Mouse (Mus musculus) E14TG2a.4 (cell line): ENCODE measurements around the gene Krtap15.

Source experiments
- H3K27me3 ChIP-seq: 2 replicates; pipeline ENCODE4 v1.6.1; 2014; ENCODE audit warnings: low read length, control low read depth; ENCODE audit not compliant: insufficient read depth
- H3K36me3 ChIP-seq: 2 replicates; pipeline ENCODE4 v1.6.1; 2014; ENCODE audit warnings: low read length, control low read depth; ENCODE audit not compliant: insufficient read depth
- H3K4me1 ChIP-seq: replicated peaks from 2 replicates; pipeline ENCODE4 v1.6.1; 2014; ENCODE audit warnings: low read depth, low read length, control low read depth
- H3K4me3 ChIP-seq: replicated peaks from 2 replicates; pipeline ENCODE4 v1.5.1; 2014; ENCODE audit warnings: mild to moderate bottlenecking, low read length
- H3K9me3 ChIP-seq: 2 replicates; pipeline ENCODE4 v1.6.1; 2014; ENCODE audit warnings: low read length, control low read depth
- CTCF ChIP-seq: conservative IDR thresholded peaks from 2 replicates; pipeline ENCODE4 v1.5.1; 2014; ENCODE audit warnings: low read length
- NANOG ChIP-seq: IDR thresholded peaks from 2 replicates; pipeline ENCODE4 v1.6.1; 2014; ENCODE audit warnings: borderline replicate concordance, low read length, mixed read lengths
- POU5F1 ChIP-seq: IDR thresholded peaks from 2 replicates; pipeline ENCODE4 v1.6.1; 2014; ENCODE audit warnings: low read length, borderline replicate concordance

Gene Krtap15

DNA sequence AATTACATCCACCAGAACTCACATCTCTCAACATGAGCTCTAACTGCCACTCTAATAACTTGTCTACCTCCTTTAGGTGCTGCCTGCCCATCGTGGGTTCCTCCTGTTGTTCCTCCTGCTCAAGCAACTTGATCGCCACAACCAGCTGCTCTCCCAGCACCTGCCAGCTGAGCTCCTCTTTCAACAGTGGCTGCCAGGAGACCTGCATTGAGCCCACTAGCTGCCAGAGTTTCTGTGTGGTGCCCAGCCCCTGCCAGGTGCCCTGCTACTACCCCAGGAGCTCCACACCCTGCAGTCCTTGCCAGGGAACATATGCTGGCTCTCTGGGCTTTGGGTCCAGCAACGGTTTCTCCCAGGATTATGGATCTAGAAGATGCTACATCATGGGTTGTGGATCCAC lies at the start of gene Krtap15:
Krtap15 (plus strand) TSS at position 150 of the 400 bp plus-strand sequence.
- no peak for TF ChIP-seq NANOG
- TF ChIP-seq POU5F1 = no peak
- no peak for TF ChIP-seq CTCF
- Histone ChIP-seq H3K9me3 (no peaks in the 10 kb centered on the region), H3K27me3 (no peaks in the 10 kb centered on the region), H3K36me3 (no peaks in the 10 kb centered on the region), H3K4me3 (no peak within 1 kb of the TSS), H3K4me1 (0 out of 2 replicates have a peak, but pooled peaks cover 2% of the 10 kb centered on the region)

DNA sequence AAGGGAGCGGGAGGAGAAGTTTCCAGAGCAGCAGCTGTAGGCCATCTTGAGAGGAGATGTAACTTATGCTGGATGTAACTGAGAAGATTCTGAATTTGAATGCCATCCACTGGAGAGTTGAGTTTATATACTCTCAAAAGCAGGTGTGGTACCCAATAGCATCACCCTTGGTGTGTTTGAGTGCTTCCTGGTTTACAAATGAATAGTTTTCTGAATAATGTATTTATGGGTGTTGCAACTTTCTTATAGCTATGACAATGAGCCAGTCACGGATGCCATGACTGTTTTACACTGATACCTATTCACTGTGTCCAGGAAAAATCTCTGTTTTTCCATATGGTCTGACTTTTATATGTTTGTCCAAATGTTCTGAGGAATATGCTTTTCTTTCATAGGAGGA lies 45.9 kb upstream of the Krtap15 start, which contains the start of gene 2310057N15Rik:
2310057N15Rik (minus strand) TSS at position 101 of the 400 bp plus-strand sequence.
- Histone ChIP-seq H3K9me3 (no peaks in the 10 kb centered on the region), H3K36me3 (no peaks in the 10 kb centered on the region), H3K4me3 (no peak within 1 kb of the TSS), H3K4me1 (no peaks in the 10 kb centered on the region), H3K27me3 (no peaks in the 10 kb centered on the region)
- TF ChIP-seq NANOG = no peak
- no peak for TF ChIP-seq POU5F1
- TF ChIP-seq CTCF = no peak

DNA sequence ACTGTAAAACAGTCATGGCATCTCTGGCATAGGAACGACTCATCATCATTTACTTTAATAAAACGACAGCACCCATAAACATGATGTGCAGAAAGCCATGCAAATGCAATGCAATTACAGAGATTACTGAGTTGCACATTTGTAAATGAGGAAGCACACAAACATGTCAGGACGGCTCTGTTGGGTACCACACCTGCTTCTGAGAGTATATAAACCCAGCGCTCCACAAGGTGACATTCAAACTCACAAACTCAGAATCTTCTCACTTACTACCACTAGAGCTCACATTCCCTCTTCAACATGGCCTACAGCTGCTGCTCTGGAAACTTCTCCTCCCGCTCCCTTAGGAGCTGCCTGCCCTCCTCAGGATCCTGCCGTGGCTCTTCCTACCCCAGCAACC lies 42.4 kb upstream of the Krtap15 start, which contains the start of gene Gm5965:
Gm5965 (plus strand) TSS at position 301 of the 400 bp plus-strand sequence.
- H3K36me3 ChIP-seq = no peaks in the 10 kb centered on the region
- H3K4me1 ChIP-seq = no peaks in the 10 kb centered on the region
- H3K4me3 ChIP-seq = no peak within 1 kb of the TSS
- H3K27me3 ChIP-seq = no peaks in the 10 kb centered on the region
- H3K9me3 ChIP-seq = no peaks in the 10 kb centered on the region
- TF ChIP-seq CTCF = no peak
- no peak for TF ChIP-seq NANOG
- TF ChIP-seq POU5F1 = no peak

DNA sequence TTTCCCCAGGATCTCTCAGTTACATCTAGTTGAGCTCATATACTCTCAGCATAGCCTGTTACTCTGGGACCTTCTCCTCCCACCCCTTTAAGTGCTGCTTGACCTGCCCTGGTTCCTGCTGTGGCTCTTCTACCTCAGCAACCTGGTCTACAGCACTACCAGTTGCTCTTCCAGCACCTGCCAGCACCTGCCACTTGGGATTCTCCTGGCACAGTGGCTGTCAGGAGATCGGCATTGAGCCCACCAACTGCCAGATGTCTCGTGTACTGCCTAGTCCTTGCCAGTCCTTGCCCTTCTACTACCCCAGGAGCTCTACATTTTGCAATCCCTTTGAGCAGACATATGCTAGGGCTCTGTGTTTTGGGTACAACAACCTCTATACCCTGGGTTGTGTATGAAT lies 33.2 kb upstream of the Krtap15 start:
- Histone ChIP-seq H3K4me1 (no peaks in the 10 kb centered on the region), H3K9me3 (no peaks in the 10 kb centered on the region), H3K27me3 (no peaks in the 10 kb centered on the region), H3K36me3 (no peaks in the 10 kb centered on the region), H3K4me3 (no peak overlapping the region)
- no peak for TF ChIP-seq POU5F1
- no peak for TF ChIP-seq CTCF
- no peak for TF ChIP-seq NANOG

DNA sequence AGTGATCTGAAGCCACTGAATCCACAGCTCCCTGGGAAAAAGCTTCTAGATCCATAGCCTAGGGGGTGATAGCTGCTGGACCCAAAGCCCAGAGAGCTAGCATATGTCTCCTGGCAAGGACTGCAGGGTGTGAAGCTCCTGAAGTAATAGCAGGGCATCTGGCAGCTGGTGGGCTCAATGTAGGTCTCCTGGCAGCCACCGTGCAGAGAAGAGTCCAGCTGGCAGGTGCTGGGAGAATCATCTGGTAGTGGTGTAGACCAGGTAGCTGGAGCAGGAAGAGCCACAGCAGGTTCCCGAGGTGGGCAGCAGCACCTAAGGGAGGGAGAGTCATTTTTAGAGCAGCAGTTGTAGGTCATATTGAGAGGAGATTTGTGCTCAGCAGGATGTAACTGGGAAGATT lies 8.2 kb upstream of the Krtap15 start, which contains the start of gene Gm20741:
Gm20741 (minus strand) TSS at position 394 of the 400 bp plus-strand sequence.
- no peaks in the 10 kb centered on the region for H3K27me3 ChIP-seq
- TF ChIP-seq POU5F1 (no peak), CTCF (no peak), NANOG (no peak)

DNA sequence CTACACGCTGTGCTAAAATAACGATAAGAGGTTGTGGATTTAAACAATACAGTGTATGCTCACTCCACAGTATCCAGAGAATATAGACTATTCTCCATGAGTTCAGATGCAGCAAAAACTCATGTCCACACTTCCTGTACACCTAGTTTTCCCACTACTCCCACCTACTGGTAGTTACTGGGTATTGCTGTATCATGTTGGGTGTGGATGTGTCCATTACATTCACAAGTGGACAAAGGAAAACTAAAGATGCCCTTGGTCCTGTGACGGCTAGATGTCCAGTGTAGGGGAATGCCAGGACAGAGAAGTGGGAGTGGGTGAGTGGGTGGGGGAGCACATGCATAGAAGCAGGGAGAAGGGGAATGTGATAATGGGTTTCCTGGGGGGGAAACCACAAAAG lies 3.7 kb downstream of the Krtap15 start:
- H3K9me3 ChIP-seq = no peaks in the 10 kb centered on the region
- no peak for TF ChIP-seq POU5F1
- TF ChIP-seq CTCF = peak; percentile 65

More for the DNA sequence above, 8.2 kb upstream of the Krtap15 start, which contains the start of gene Gm20741:
- no peaks in the 10 kb centered on the region for H3K36me3 ChIP-seq
- H3K9me3 ChIP-seq = peaks cover 3% of the 10 kb centered on the region; the same call in 1 of the 2 replicates
- no peaks in the 10 kb centered on the region for H3K4me1 ChIP-seq
- H3K4me3 ChIP-seq = no peak within 1 kb of the TSS

DNA sequence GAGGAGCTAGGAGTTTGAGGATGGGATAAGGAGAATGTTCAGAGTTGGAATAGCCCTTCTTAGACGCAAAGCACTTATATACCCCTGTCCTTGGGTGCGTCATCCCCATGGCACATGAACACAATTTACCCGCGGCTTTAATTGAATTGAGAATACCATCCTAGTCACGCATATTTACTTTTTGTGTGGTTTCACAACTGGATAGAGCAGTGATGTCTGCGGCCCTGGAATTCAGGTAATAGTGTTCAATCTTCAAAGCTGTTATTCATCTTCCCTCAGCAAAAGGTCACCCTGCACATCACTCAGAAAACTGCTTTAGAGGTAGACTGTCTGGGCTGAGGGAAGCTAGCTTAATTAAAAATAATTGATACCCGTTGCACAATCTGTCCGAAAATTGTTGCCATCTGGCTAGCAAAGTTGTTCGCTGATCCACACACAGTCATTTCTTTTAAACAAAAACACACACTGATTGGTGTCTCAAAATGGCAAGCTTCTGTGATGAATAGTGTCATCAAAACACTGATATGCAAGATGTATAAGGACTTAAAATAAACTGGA lies 6.2 kb downstream of the Krtap15 start, which contains the start of gene Krtap14:
Krtap14 (minus strand) TSS at position 51 of the 558 bp plus-strand sequence.
- H3K9me3 ChIP-seq = no peaks in the 10 kb centered on the region

More for the DNA sequence above, 3.7 kb downstream of the Krtap15 start:
- H3K4me3 ChIP-seq = no peak overlapping the region
- no peaks in the 10 kb centered on the region for H3K27me3 ChIP-seq
- H3K36me3 ChIP-seq = no peaks in the 10 kb centered on the region
- 0 out of 2 replicates have a peak, but pooled peaks cover 2% of the 10 kb centered on the region for H3K4me1 ChIP-seq

DNA sequence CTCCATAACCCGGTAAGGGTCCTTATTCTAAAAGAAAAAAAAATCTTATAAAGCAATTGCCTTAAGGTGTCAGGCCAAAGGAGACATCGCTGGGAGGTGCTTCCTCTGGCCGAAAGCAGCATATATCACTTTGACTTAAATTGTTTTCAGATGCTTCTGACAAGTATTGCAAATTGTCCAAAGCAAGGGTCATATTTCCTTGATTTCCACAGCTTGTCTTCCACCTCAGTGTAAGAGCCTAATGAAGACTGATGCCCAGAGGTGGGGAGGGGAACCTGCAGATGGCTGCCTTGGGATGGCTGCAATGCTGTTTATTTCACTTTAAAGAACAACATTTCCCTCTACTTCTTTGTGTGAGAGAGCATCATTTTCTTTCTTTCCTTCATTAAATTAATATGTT lies 7.0 kb downstream of the Krtap15 start:
- no peak overlapping the region for H3K4me3 ChIP-seq
- no peaks in the 10 kb centered on the region for H3K36me3 ChIP-seq
- no peaks in the 10 kb centered on the region for H3K9me3 ChIP-seq
- H3K4me1 ChIP-seq = peaks cover 6% of the 10 kb centered on the region; the same call in 1 of the 2 replicates
- TF ChIP-seq NANOG (no peak), CTCF (no peak), POU5F1 (no peak)
- H3K27me3 ChIP-seq = no peaks in the 10 kb centered on the region

More for the DNA sequence above, 6.2 kb downstream of the Krtap15 start, which contains the start of gene Krtap14:
- no peak for TF ChIP-seq POU5F1
- no peak for TF ChIP-seq NANOG
- no peak for TF ChIP-seq CTCF
- no peak within 1 kb of the TSS for H3K4me3 ChIP-seq
- no peaks in the 10 kb centered on the region for H3K36me3 ChIP-seq
- H3K27me3 ChIP-seq = no peaks in the 10 kb centered on the region
- peaks cover 6% of the 10 kb centered on the region; the same call in 1 of the 2 replicates for H3K4me1 ChIP-seq

DNA sequence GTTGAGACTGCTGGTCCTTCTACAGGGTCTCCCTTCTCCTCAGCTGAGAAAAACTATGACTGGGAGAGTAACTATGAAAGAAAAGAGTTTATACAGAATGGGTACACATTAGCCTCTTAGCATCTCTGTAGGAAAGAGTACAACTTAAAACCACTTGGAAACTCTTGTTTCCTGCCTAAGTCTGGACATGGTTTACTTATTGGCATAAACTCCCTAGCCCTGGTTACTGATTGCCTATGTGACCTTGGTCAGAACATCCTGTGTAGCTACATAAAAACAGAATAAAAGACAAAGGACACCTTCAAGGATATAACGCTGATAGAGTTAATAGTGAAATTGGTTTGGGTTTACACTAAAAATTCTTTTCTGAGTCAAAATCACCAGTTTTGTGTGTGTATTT lies 27.3 kb downstream of the Krtap15 start:
- Histone ChIP-seq H3K9me3 (no peaks in the 10 kb centered on the region), H3K4me1 (no peaks in the 10 kb centered on the region), H3K36me3 (no peaks in the 10 kb centered on the region), H3K27me3 (no peaks in the 10 kb centered on the region), H3K4me3 (no peak overlapping the region)
- TF ChIP-seq CTCF = no peak
- TF ChIP-seq POU5F1 = no peak
- no peak for TF ChIP-seq NANOG
